Mouse (Mus musculus) thymus, postnatal 4 days (tissue): ENCODE data around the gene Gm47189.
"Not testable (repeated sequence)": the region's sequence is repeated elsewhere in the genome, so short reads cannot be mapped to it uniquely, and the experiment has no call there.

Experiments used
- DNase-seq: peaks from one replicate; pipeline ENCODE4 v3.0.0; 2021

The Gm47189 gene

DNA sequence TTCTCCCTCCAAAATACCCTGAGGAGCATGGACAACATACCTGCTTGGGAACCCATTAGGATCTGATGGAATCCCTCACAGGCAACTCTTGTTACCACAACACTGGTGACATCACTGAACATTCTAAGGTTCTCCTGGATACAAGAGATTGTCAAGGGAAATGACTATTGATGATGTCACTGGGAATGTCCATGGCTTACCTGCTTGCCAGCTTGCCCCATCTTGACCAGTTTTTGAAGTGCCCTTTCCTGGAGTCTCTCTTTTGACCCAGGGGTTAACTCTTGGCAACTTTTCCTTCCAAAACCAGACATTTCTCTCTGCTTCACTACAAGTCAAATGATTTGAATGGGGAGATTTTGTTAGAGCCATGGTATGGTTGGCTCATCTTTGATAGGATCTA lies at the start of gene Gm47189:
TSS of gene Gm47189 (minus strand) at position 101 of the 400 bp plus-strand sequence.
- not testable (repeated sequence) for DNase-seq

- not testable (repeated sequence) for DNase-seq
Measured at GRCm38 (mm10) chr14:41755931-41756330, 16.3 kb downstream of the Gm47189 start.

- not testable (repeated sequence) for DNase-seq
Measured at GRCm38 (mm10) chr14:41750514-41750913, 21.7 kb downstream of the Gm47189 start, which contains the start of gene Gm7929. Gene Gm7929 (minus strand): TSS chr14:41750614.

DNA sequence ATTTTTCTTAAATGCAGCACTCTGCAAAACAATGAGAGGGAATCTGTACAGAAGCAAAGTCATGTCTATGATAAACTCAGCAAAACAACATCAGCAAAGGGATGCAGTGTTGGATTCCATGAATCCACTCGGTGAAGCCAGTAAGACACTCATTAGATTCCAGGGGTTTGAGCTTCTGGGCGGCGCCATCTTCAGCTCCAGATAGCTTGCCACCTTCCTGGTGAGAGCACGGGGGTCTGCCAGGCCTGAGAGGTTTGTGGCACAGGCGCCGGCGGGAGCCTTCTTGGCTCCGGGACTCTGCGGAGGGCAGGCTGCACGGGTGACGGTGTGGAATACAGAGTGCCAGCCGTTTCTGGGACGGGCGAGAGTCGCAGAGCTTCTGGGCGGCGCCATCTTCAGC lies 48.8 kb downstream of the Gm47189 start:
- DNase-seq = not testable (repeated sequence)

DNA sequence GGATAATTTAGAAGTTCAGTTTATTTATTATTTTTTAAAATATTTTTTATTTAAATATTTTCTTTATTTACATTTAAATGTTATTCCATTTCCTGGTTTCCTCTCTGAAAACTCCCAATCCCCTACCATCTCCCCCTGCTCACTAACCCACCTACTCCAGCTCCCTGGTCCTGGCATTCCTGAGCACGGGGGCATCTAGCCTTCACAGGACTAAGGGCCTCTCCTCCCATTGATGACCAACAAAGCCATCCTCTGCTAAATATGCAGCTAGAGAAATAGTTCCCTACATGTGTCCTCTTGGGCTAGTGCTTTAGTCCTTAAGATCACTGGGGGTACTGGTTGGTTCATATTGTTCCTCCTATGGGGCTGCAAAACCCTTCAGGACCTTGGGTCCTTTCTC lies 55.1 kb downstream of the Gm47189 start:
- DNase-seq = not testable (repeated sequence)
